8 mouse cellular contexts compared by ENCODE assay signal in genomic region chr11:103217790-103218516, GRCm38 (mm10). TPM values are rescaled to one million over a fixed set of nuclear protein-coding genes. Genes with fewer than 3 reads are reported as not detected.
DNase-seq lines count a peak whose midpoint lies in the region; ATAC-seq lines count a peak whose summit lies in the region.

Gene Spata32, minus strand, starts transcription at chr11:103218432.

- no peaks in the 10 kb centered on the region for H3K9me3 ChIP-seq in hindbrain, embryonic 16.5 days (ENCODE audit: control insufficient read depth, low read length)

- peak within 1 kb of the TSS; percentile 57 for H3K4me3 ChIP-seq in hindbrain, embryonic 16.5 days (ENCODE audit: low read length)
- peak within 1 kb of the TSS; percentile 30 for H3K4me3 ChIP-seq in macrophage (ENCODE audit: inconsistent target)

- H3K27me3 ChIP-seq in hindbrain, embryonic 16.5 days (replicated peaks; ENCODE audit: control insufficient read depth, insufficient read depth, low read length), result no peaks in the 10 kb centered on the region

- H3K36me3 ChIP-seq in hindbrain, embryonic 16.5 days (ENCODE audit: control insufficient read depth, insufficient read depth, low read length), result peaks cover 3% of the 10 kb centered on the region
- peaks cover 27% of the 10 kb centered on the region; the same call in 1 of the 2 replicates for H3K36me3 ChIP-seq in macrophage (ENCODE audit: inconsistent target)

- peak within 1 kb of the TSS; percentile 96 for H3K4me2 ChIP-seq in hindbrain, embryonic 16.5 days (ENCODE audit: low read length)

- peak; percentile 91 for ATAC-seq in hindbrain, embryonic 16.5 days

- intact Hi-C loops in left cerebral cortex, postnatal 10 days (cut with DNase I), result no loop called here

- peak within 1 kb of the TSS; percentile 76 for H3K9ac ChIP-seq in hindbrain, embryonic 16.5 days (ENCODE audit: low read depth, low read length)

- WGBS in hindbrain, embryonic 16.5 days, result under 1% methylated on average over 45 of the region's 45 CpGs
- 2% methylated on average over 37 of the region's 45 CpGs for WGBS in macrophage (ENCODE audit: missing documents)

- no peaks in the 10 kb centered on the region for H3K79me2 ChIP-seq in macrophage (ENCODE audit: inconsistent target)

- H3K4me1 ChIP-seq in hindbrain, embryonic 16.5 days (ENCODE audit: control insufficient read depth, insufficient read depth, low read depth, low read length), result peaks cover 5% of the 10 kb centered on the region; the same call in 1 of the 2 replicates

- DNase-seq in T-cell, adult 2 months (ENCODE audit: low spot score), result peak; percentile 87
- DNase-seq in cerebellum, adult 8-10 months, result peak; percentile 84
- DNase-seq in frontal cortex, postnatal 10 days (ENCODE audit: low spot score in 2 of 2), result peak; percentile 65 to 66
- DNase-seq in left cerebral cortex, postnatal 10 days (ENCODE audit: extremely low spot score in 1 of 2, low spot score in 2 of 2), result peak; percentile 63 to 76
- peak; percentile 73 to 77 for DNase-seq in right cerebral cortex, adult 2 months (ENCODE audit: low spot score in 2 of 2)
- peak; percentile 48 for DNase-seq in yolk sac, embryonic 10.5 days (ENCODE audit: low spot score)

- peak within 1 kb of the TSS; percentile 73 for H3K27ac ChIP-seq in hindbrain, embryonic 16.5 days (ENCODE audit: low read depth, low read length)
- no peak within 1 kb of the TSS for H3K27ac ChIP-seq in macrophage

RNA-seq across cellular contexts. Expression of gene Spata32, which starts in this region (rescaled TPM):
- polyA plus RNA-seq in hindbrain, embryonic 16.5 days (2015; fragmentation: Nextera tagmentation; extraction: Ambion mirVana), result 0.99 and 1.3 TPM in 2 replicates
- 1 to 10 TPM; 1.6 to 2.0 TPM for total RNA-seq in left cerebral cortex, postnatal 10 days (2021)
- not detected for total RNA-seq in macrophage (2018; cell fraction: chromatin; rRNA removed)
- not detected for total RNA-seq in macrophage (2018; cell fraction: cytosol; rRNA removed)
- total RNA-seq in macrophage (2018; cell fraction: nucleus; rRNA removed), result not detected
- polyA plus RNA-seq in macrophage (2018), result not detected in 3 replicates
